Mouse (Mus musculus) testis, adult 2 months (tissue): Measurements from ENCODE around the gene Arg2. TPM values are rescaled to one million over a fixed set of nuclear protein-coding genes. Genes with fewer than 3 reads are reported as not detected.

Experiments
- H3K27ac ChIP-seq: fragments of 200-500 bp; 2 replicates; pipeline ENCODE4 v1.5.1; 2012; ENCODE audit warnings: low read depth, low read length; ENCODE audit not compliant: control insufficient read depth, insufficient read depth
- H3K27me3 ChIP-seq: fragments of 200-500 bp; 2 replicates; pipeline ENCODE4 v1.6.1; 2012; ENCODE audit warnings: mild to moderate bottlenecking, low read length, moderate library complexity; ENCODE audit not compliant: control insufficient read depth, insufficient read depth
- H3K36me3 ChIP-seq: fragments of 200-500 bp; 2 replicates; pipeline ENCODE4 v1.6.1; 2012; ENCODE audit warnings: mild to moderate bottlenecking, low read length; ENCODE audit not compliant: control insufficient read depth, insufficient read depth
- H3K4me1 ChIP-seq: fragments of 200-500 bp; 2 replicates; pipeline ENCODE4 v1.6.1; 2012; ENCODE audit warnings: low read length; ENCODE audit not compliant: control insufficient read depth, insufficient read depth
- H3K4me3 ChIP-seq: fragments of 200-500 bp; 2 replicates; pipeline ENCODE4 v1.5.1; 2012; ENCODE audit warnings: low read depth, mild to moderate bottlenecking, low read length, moderate library complexity, mixed read lengths; ENCODE audit not compliant: control insufficient read depth
- CTCF ChIP-seq: fragments of 200-500 bp; IDR thresholded peaks from 2 replicates; pipeline ENCODE4 v1.5.1; 2012; ENCODE audit warnings: low read depth, mild to moderate bottlenecking, inconsistent platforms, low read length, moderate library complexity; ENCODE audit not compliant: control insufficient read depth, insufficient read depth, insufficient replicate concordance
- POLR2A ChIP-seq: fragments of 200-500 bp; IDR thresholded peaks from 2 replicates; pipeline ENCODE4 v1.6.1; 2012; ENCODE audit warnings: low read depth, mild to moderate bottlenecking, inconsistent platforms, low read length, moderate library complexity; ENCODE audit not compliant: control insufficient read depth
- polyA plus RNA-seq: library from polyadenylated mRNA; depleted of rRNA; stranded (reverse); fragments of >200 nt; gene quantifications from 2 replicates; pipeline ENCODE4 v1.2.3, GENCODE M21; 2012

Arg2 gene
- polyA plus RNA-seq, 1 experiment, result 1.2 TPM

DNA sequence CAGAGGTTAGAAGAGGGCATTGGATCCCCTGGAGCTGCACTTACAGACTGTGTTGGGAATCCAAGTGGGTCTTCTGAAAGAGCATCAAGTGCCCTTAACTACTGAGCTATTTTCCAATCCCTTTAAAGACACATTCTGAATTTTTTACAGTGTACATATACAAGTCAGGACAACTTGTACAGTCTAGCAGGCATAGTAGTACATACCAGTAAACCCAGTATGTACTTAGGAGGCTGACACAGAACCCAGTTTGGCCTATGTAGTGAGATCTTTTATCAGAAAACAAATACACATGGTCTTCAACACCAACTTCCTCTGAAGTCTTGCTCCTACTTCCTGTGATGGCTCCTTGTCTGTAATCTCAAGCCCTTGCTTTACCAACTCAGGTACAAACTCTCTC is 8.4 kb downstream of the Arg2 start:
- H3K4me1 ChIP-seq, result no peaks in the 10 kb centered on the region
- H3K4me3 ChIP-seq, result no peak overlapping the region
- no peaks in the 10 kb centered on the region for H3K36me3 ChIP-seq
- no peak overlapping the region for H3K27ac ChIP-seq
- TF ChIP-seq CTCF (no peak), POLR2A (no peak)
- no peaks in the 10 kb centered on the region for H3K27me3 ChIP-seq

DNA sequence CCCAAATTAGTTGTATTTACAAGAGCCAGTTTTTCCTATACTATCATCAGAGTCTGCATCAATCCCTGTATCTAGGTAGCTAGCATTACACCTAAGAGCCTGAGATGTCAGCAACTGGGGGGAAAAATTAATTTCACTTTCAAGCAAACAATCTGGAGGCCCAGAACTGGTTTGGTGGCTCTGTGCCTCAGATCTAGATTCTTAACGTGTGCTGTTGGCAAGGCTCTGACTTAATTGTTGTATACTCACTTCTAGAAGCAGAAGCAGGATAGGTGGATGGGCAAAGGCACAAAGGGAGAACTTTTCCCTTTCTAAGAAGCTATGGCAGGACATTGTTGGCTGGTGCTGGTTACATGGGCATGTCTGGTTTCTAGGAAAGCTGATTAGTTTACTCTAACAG is 8.8 kb downstream of the Arg2 start:
- H3K4me3 ChIP-seq, result no peak overlapping the region
- no peak for TF ChIP-seq POLR2A
- TF ChIP-seq CTCF, result no peak
- no peak overlapping the region for H3K27ac ChIP-seq
- H3K36me3 ChIP-seq, result no peaks in the 10 kb centered on the region
- no peaks in the 10 kb centered on the region for H3K4me1 ChIP-seq
- no peaks in the 10 kb centered on the region for H3K27me3 ChIP-seq

DNA sequence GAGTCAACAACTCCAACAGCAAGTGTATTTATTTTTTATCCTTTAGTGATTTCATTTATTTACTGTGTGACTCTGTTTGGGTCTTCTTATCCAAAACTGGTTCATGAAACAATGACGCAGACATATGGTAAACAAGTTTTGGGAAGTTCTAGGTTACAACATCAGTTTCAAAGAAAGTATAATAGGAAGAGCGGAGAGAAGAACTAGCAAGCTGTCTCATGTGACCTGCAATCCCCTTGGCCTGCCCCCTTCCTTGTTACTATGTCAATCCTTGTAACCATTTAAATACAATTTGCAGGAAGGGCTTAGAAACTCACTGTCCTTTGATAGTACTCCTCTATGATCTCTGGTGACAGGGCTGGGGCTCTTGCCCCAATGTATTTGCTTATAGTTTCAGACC is 10.2 kb downstream of the Arg2 start:
- Histone ChIP-seq H3K27ac (no peak overlapping the region), H3K36me3 (no peaks in the 10 kb centered on the region), H3K4me1 (no peaks in the 10 kb centered on the region), H3K27me3 (no peaks in the 10 kb centered on the region), H3K4me3 (no peak overlapping the region)
- TF ChIP-seq POLR2A (no peak), CTCF (no peak)

GRCm38 (mm10) chr12:79141384-79141783 is 10.8 kb downstream of the Arg2 start:
- H3K27me3 ChIP-seq, result no peaks in the 10 kb centered on the region
- no peak overlapping the region for H3K4me3 ChIP-seq
- no peaks in the 10 kb centered on the region for H3K36me3 ChIP-seq
- no peaks in the 10 kb centered on the region for H3K4me1 ChIP-seq
- H3K27ac ChIP-seq, result no peak overlapping the region
- no peak for TF ChIP-seq POLR2A
- no peak for TF ChIP-seq CTCF

DNA sequence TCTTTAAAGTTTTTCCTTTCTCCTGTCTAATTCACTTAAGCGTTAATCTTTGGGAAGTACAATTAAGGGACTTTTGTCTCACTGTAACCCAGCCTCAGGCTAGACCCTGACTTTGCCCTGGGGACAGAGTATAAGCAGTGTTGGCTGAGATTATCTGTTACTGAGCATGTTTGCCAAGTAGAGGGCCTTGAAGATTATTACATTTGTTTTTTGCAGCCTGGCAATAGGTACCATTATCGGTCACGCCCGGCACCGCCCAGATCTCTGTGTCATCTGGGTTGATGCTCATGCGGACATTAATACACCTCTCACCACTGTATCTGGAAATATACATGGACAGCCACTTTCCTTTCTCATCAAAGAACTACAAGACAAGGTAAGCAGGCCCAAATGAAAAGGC is 19.1 kb downstream of the Arg2 start:
- Histone ChIP-seq H3K36me3 (no peaks in the 10 kb centered on the region), H3K27ac (no peak overlapping the region), H3K27me3 (no peaks in the 10 kb centered on the region), H3K4me3 (no peak overlapping the region), H3K4me1 (no peaks in the 10 kb centered on the region)
- no peak for TF ChIP-seq POLR2A
- no peak for TF ChIP-seq CTCF

DNA sequence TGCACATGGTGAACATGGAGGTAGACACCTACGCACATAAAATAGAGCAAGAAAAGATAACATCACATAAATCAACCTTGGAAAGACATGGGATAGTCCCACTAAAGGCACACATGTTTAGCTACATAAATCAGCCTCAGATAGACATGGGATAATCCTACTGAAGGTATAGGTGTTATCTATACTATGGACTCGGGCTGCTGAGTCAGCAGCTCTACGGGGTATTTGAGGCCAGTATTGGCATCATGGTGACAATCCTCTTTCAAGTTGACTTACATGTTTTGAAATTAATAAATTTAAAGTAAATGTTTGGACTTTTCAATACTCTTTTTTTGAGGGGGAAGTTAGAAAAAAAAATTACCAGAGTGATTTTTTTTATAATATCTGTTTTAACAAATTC is 32.3 kb downstream of the Arg2 start:
- Histone ChIP-seq H3K27me3 (no peaks in the 10 kb centered on the region), H3K4me3 (no peak overlapping the region), H3K4me1 (no peaks in the 10 kb centered on the region), H3K27ac (no peak overlapping the region), H3K36me3 (peaks cover 6% of the 10 kb centered on the region)
- TF ChIP-seq POLR2A, result no peak
- TF ChIP-seq CTCF, result no peak

DNA sequence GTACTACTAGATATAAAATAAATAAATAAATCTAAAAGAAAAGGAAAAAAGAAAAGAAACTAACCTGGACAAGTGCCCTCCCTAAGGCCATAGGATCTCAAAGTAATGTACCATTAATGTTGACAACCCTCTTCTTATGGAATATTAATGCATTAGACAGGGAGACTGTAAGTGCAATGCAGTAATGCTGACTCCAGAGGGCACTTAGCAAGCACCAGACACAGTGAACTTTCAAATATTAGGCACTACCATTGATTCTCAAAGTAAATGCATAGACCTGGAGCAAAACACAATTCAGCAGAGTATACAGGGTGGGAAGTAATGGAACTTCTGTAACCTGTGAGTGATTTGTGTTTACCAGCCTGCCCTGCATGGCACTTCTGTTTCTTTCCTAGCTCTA is 38.6 kb downstream of the Arg2 start:
- Histone ChIP-seq H3K36me3 (peaks cover 2% of the 10 kb centered on the region; the same call in 1 of the 2 replicates), H3K27ac (no peak overlapping the region), H3K27me3 (no peaks in the 10 kb centered on the region), H3K4me1 (no peaks in the 10 kb centered on the region; the same call in 1 of the 2 replicates), H3K4me3 (no peak overlapping the region)
- TF ChIP-seq CTCF (no peak), POLR2A (no peak)

DNA sequence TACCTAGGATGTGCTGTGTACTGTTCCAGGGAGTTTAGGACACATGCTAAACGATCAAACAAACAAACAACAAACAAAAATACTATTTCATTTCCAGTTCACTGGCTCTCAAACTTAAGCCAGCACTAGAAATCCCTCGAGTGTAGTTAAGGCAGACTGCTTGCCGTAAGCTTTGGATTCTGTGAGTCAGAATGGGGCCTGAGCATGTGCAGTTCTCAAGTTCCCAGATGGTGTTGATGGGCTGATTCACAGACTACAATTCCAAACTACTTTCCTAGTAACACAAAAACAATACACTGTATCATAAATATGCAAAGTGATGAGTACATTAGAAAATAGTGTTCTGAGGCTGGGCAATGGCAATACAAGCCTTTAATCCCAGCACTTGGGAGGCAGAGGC is 39.8 kb downstream of the Arg2 start:
- Histone ChIP-seq H3K4me1 (no peaks in the 10 kb centered on the region; the same call in 1 of the 2 replicates), H3K27me3 (no peaks in the 10 kb centered on the region), H3K36me3 (no peaks in the 10 kb centered on the region), H3K4me3 (no peak overlapping the region), H3K27ac (no peak overlapping the region)
- TF ChIP-seq CTCF (no peak), POLR2A (no peak)
